In genomic region chr3:68709198-68709797, GRCm38 (mm10) we compare ENCODE assay signal across 8 mouse cellular contexts. TPM values are rescaled to one million over a fixed set of nuclear protein-coding genes. Genes with fewer than 3 reads are reported as not detected.
DNase-seq lines count a peak whose midpoint lies in the region; ATAC-seq and TF ChIP-seq lines count a peak whose summit lies in the region.

No protein-coding gene starts in this region.

- 0 out of 2 replicates have a peak, but pooled peaks have one; percentile 73 for ATAC-seq in lung, embryonic 15.5 days (ENCODE audit: borderline replicate concordance, extremely low read depth, low FRiP score, low TSS enrichment)

- peak; percentile 61 for TF ChIP-seq RAD21 in MEL (IDR thresholded peaks at IDR 0.05; ENCODE audit: low read depth, low read length)

- H3K27me3 ChIP-seq in MEL (ENCODE audit: control insufficient read depth in 1 of 2, insufficient read depth in 2 of 2, low read length in 2 of 2): no peaks in the 10 kb centered on the region
- H3K27me3 ChIP-seq in lung, embryonic 15.5 days: no peaks in the 10 kb centered on the region

- peaks cover 3 to 4% of the 10 kb centered on the region in 2 experiments; a peak in 1 of 4 replicates for H3K4me1 ChIP-seq in MEL (ENCODE audit: control insufficient read depth in 1 of 2, insufficient read depth in 2 of 2, low read length in 2 of 2)
- H3K4me1 ChIP-seq in lung, embryonic 15.5 days: no peaks in the 10 kb centered on the region

- no peak overlapping the region for H3K4me2 ChIP-seq in lung, embryonic 15.5 days

- H3K27ac ChIP-seq in MEL (ENCODE audit: control insufficient read depth, low read depth, low read length): peak overlapping the region; percentile 74
- H3K27ac ChIP-seq in layer of hippocampus, adult 2 months: no peak overlapping the region
- H3K27ac ChIP-seq in lung, embryonic 15.5 days: no peak overlapping the region

- WGBS in lung, embryonic 15.5 days: 48% methylated on average over 9 of the region's 9 CpGs

- H3K9me3 ChIP-seq in MEL (replicated peaks; ENCODE audit: insufficient read depth, low read length): no peaks in the 10 kb centered on the region
- no peaks in the 10 kb centered on the region for H3K9me3 ChIP-seq in lung, embryonic 15.5 days

- TF ChIP-seq EP300 in MEL (IDR thresholded peaks at IDR 0.05; ENCODE audit: low read depth in 1 of 2, low read length in 2 of 2): peak in 1 of 2 experiments; percentile 32; a peak in 2 of 4 replicates

- peak overlapping the region; percentile 64 for H3K4me3 ChIP-seq in MEL (ENCODE audit: control insufficient read depth in 1 of 2, insufficient read depth in 1 of 2, low read depth in 2 of 2, low read length in 2 of 2)
- H3K4me3 ChIP-seq in layer of hippocampus, adult 2 months: no peak overlapping the region
- no peak overlapping the region for H3K4me3 ChIP-seq in lung, embryonic 15.5 days

- peaks cover 0 to 2% of the 10 kb centered on the region in 2 experiments; a peak in 2 of 4 replicates for H3K36me3 ChIP-seq in MEL (ENCODE audit: control insufficient read depth in 1 of 2, insufficient read depth in 2 of 2, low read length in 2 of 2)
- H3K36me3 ChIP-seq in lung, embryonic 15.5 days: no peaks in the 10 kb centered on the region

- TF ChIP-seq CTCF in MEL (IDR thresholded peaks at IDR 0.05 in 2 of 3, conservative IDR thresholded peaks at IDR 0.05 in 1 of 3; ENCODE audit: control insufficient read depth in 1 of 3, insufficient read depth in 1 of 3, low read depth in 2 of 3, low read length in 3 of 3, poor library complexity in 1 of 3, severe bottlenecking in 1 of 3): peak; percentile 85 to 93 (median 93)
- TF ChIP-seq CTCF in layer of hippocampus, adult 2 months (conservative IDR thresholded peaks at IDR 0.05): peak; percentile 98

- intact Hi-C loops in heart, postnatal 36 days (cut with DNase I): loop anchor here (2.0 kb wide), 2 partner anchors 62 to 356 kb away; no protein-coding TSS in a partner anchor

- no peaks in the 10 kb centered on the region for H3K79me2 ChIP-seq in MEL (ENCODE audit: control insufficient read depth, insufficient read depth, low read length, poor library complexity)

- H3K9ac ChIP-seq in MEL (ENCODE audit: control insufficient read depth, low read depth, low read length, poor library complexity, severe bottlenecking): peak overlapping the region; percentile 60
- H3K9ac ChIP-seq in lung, embryonic 15.5 days: no peak overlapping the region

- peak; percentile 95 for DNase-seq in MEL (ENCODE audit: low read depth, low spot score)
- peak; percentile 72 for DNase-seq in c-Kit-positive CD71-negative TER-119-negative erythroid progenitor cells, embryonic 14.5 days (ENCODE audit: low read depth)
- DNase-seq in fibroblast of lung, adult 2 months (ENCODE audit: low read depth): peak; percentile 46
- DNase-seq in heart, postnatal 36 days: peak; percentile 66 to 76
- DNase-seq in layer of hippocampus, adult 2 months (ENCODE audit: low spot score in 2 of 2): peak; percentile 68 to 79
- DNase-seq in retina, embryonic 14.5 days (ENCODE audit: low spot score): peak; percentile 62
- peak; percentile 88 for DNase-seq in thymus, postnatal 25 days

- TF ChIP-seq POLR2A in MEL (IDR thresholded peaks at IDR 0.05; ENCODE audit: control insufficient read depth in 1 of 2, insufficient read depth in 1 of 2, low read depth in 1 of 2, low read length in 2 of 2, poor library complexity in 1 of 2): peak in 1 of 2 experiments; percentile 37; a peak in 2 of 4 replicates

TF ChIP-seq in MEL, 35 proteins besides CTCF, POLR2A, EP300 and RAD21:
- TF ChIP-seq MYC (IDR thresholded peaks at IDR 0.05; ENCODE audit: low read depth, low read length): 0 out of 2 replicates have a peak, but pooled peaks have one; percentile 33
- peak; percentile 48 for TF ChIP-seq TBP (IDR thresholded peaks at IDR 0.05; ENCODE audit: low read depth, low read length)
- no peak for TF ChIP-seq USF2 (IDR thresholded peaks at IDR 0.05; ENCODE audit: borderline replicate concordance in 1 of 2, insufficient read depth in 1 of 2, low read depth in 1 of 2, low read length in 2 of 2)
- no peak for TF ChIP-seq MXI1 (IDR thresholded peaks at IDR 0.05; ENCODE audit: low read depth, low read length)
- no peak for TF ChIP-seq MEF2A (IDR thresholded peaks at IDR 0.05; ENCODE audit: extremely low read depth, insufficient replicate concordance, low read depth, low read length, poor library complexity, severe bottlenecking)
- 0 out of 2 replicates have a peak, but pooled peaks have one; percentile 10 for TF ChIP-seq ETS1 (IDR thresholded peaks at IDR 0.05; ENCODE audit: low read depth, low read length)
- peak; percentile 16; the same call in 1 of the 2 replicates for TF ChIP-seq TCF12 (IDR thresholded peaks at IDR 0.05; ENCODE audit: low read depth, low read length)
- peak; percentile 71 for TF ChIP-seq SIN3A (IDR thresholded peaks at IDR 0.05; ENCODE audit: low read length)
- TF ChIP-seq ZC3H11A (IDR thresholded peaks at IDR 0.05; ENCODE audit: low read depth, low read length): peak; percentile 41
- TF ChIP-seq SMC3 (IDR thresholded peaks at IDR 0.05; ENCODE audit: low read depth, low read length): peak; percentile 78
- TF ChIP-seq JUND (IDR thresholded peaks at IDR 0.05; ENCODE audit: low read depth, low read length): peak; percentile 83
- no peak for TF ChIP-seq ELF1 (IDR thresholded peaks at IDR 0.05; ENCODE audit: low read depth, low read length)

RNA-seq across cellular contexts. Expression of gene Il12a, which starts 18.9 kb away (rescaled TPM):
- not detected in 2 replicates for total RNA-seq in MEL (2012; rRNA removed)
- not detected for polyA plus RNA-seq in MEL (2012; ENCODE audit: insufficient read depth in 1 of 2, insufficient read length in 2 of 2, low read depth in 1 of 2, low replicate concordance in 2 of 2, missing spikeins in 1 of 2)
- under 1 TPM in 1 of 2 experiments, not detected in 1; 0.79 TPM for total RNA-seq in heart, postnatal 36 days (2021)
- 1 to 10 TPM; 1.0 to 1.3 TPM for total RNA-seq in layer of hippocampus, adult 2 months (2021)
- 0.16 TPM in 1 of 2 replicates, not detected in the other for polyA plus RNA-seq in lung, embryonic 15.5 days (2015; fragmentation: Nextera tagmentation; extraction: Ambion mirVana)

Comparison
In these comparisons a context has a peak if more than half of its experiments do, and no peak if none do; other contexts are left out.
1. H3K4me3 ChIP-seq: peak in MEL (2 of 2); none in layer of hippocampus, adult 2 months (single experiment) and lung, embryonic 15.5 days (single experiment).
2. Peak in every context shown above with its lines, with median percentiles within 50 percentile points of each other: DNase-seq.